Mouse (Mus musculus) adrenal gland (tissue): Measurements from ENCODE around the gene Ssbp2.

Experiments
- intact Hi-C: fragments of 180-260 bp; cut with DNase I; formaldehyde crosslinking; loops from one replicate; pipeline ENCODE4 v1.15.1; 2025
- microRNA-seq, 2 experiments: library from miRNA; unstranded; fragments of <30 nt; microRNA quantifications; one replicate each; pipeline ENCODE4; 2019

The Ssbp2 gene

GRCm38 (mm10) chr13:91719487-91719886, 259.4 kb downstream of the Ssbp2 start:
- intact Hi-C loops = no loop called here

DNA sequence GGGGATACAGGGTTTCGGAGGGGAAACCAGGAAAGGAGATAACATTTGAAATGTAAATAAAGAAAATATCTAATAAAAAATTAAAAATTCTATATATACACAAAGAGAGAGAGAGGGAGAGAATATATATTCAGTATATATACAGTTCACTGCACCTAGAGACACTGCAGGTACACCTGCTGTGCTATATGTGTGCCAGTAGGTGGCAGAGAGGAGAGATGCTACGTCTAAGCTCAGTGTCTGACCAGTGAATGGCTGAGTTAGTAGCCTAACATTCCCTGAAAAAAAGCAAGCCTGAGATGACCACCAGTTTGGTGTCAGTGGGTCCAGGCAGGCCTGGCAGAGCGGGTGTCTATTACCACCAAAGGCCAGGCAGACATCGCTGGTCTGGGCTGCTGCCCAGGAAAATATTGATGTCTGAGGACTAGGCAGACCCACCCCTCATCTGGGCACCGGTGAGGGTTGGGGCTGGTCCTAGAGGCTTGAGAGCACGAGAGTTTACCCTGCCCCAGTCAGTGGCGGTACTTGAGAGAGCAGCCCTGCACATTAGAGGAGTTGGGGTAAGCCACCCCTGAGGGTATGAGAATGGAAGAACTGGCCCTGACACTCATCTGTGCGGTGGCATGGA, 263.1 kb downstream of the Ssbp2 start:
- intact Hi-C loops = no loop called here

DNA sequence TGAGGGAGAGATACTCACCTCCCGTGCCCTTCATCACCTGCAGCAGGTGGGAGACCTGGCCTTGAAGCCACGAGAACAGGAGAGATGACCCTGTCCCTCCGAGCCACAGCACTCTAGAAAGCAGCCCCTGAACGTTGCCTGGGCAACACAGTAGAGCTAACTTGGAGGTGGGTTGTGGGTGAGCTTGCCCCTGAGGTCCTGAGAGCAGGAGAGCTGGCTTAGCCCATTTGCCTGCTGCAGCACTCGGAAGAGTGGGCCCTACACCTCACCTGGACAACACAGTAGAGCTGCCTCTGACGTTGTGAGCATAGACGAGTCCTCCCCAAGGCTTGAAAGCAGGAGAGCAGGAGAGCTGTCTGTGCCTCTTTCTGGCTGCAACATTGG, 263.6 kb downstream of the Ssbp2 start:
- intact Hi-C loops = no loop called here

DNA sequence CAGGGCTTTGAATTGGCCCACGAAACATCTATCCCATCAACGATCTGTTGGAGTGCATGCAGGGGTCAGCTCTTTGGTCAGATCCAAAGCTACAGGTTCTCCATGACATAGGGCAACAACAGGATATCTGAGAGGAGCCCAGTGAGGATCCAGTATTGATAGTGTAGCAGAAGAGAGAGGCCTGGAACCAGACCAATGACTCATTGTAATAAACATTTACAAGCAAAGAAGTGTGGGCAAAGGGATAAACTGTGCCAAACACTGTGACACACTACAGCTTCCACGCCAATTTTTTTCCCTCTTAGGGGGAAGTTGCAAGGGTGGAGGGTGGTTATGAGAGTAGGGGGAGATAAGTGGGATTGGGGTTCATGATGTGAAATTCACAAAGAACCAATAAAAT, 264.1 kb downstream of the Ssbp2 start:
- intact Hi-C loops = no loop called here

GRCm38 (mm10) chr13:91725130-91725529, 265.0 kb downstream of the Ssbp2 start:
- intact Hi-C loops = no loop called here

GRCm38 (mm10) chr13:91727899-91728298, 267.8 kb downstream of the Ssbp2 start:
- intact Hi-C loops = no loop called here

DNA sequence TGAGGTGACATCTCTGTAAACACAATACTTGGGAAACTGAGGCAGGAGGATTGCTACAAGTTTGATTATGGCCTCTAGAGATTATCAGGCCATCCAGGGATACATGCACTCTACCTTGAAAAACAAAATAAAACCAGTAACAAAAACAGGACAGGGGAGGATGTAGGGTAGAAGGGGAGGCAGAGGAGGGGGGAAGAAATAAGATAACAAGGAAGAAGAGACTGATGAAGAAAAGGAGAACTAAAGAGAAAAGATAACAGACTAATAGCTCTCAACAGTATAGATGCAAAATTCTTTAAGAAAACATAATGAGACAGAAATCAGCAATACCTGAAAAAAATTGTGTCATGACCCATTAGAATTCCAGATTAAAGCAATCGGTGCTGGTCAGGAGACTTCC, 277.1 kb downstream of the Ssbp2 start:
- intact Hi-C loops = no loop called here

- intact Hi-C loops = no loop called here
Measured at GRCm38 (mm10) chr13:91740851-91741250, 280.8 kb downstream of the Ssbp2 start.

- intact Hi-C loops = no loop called here
Measured at GRCm38 (mm10) chr13:91741280-91742047, 281.4 kb downstream of the Ssbp2 start, which contains the start of gene Acot12. Acot12 (plus strand) TSS chr13:91741512.

DNA sequence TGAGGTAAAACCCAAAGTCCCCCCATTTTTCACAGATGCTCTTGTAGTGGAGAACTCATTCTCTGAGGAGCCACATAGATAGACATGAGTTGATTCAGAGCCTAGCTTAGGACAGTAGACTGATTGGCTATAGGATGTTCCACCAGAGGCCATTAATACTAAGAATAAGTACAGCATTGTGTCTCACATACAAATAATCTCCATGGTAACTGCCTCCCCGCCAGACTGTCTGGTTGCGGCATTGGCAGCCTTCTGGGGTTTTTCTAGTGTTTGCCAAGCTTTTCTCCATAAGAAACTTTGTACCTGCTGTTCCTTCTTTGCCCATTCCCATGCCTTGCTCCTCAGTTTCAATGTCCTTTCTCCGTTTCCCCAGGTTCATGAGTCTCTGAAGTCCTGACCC, 283.1 kb downstream of the Ssbp2 start:
- intact Hi-C loops = no loop called here

DNA sequence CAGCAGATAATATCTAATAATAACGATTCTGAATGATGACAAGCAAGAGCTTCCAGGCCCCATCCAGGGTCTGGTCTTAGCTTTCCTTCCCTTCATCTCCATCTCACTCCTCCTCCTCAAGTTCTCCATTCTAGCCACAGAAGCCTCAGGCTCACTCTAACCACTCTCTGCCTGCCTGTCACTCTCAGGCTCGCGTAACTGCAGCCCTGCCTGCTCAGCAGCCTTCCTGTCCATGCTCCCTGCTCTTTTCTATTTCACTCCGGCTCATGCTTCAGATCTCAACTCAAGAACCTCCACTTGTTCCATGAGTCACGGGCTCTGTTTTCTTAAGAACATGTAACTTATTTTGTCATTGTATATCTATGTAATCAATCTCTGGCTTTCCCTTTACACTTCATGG, 286.4 kb downstream of the Ssbp2 start:
- intact Hi-C loops = no loop called here

DNA sequence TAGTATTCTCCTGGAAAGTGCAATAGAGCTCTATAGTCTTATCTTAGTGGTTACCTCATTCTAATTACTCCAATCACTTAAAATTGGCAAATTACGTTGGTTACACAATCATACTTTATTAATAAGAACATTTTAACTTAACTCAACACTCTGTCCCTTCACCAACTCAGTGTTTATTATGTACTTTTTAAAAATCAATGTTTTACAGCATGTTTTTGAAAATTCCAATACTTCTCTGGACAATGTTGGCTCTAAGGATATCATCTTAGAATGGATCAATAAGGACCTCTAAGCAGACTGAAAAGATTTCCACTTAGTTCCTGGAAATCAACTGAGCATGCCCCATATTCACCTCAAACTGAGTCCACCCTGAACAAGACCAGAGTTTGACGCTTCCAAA, 288.3 kb downstream of the Ssbp2 start:
- intact Hi-C loops = no loop called here

GRCm38 (mm10) chr13:91749981-91750380, 289.9 kb downstream of the Ssbp2 start:
- intact Hi-C loops = no loop called here

Small RNAs within 50 kb of the gene (microRNA-seq; reads per million reads assigned to microRNA genes)
- gene Gm27656 = 0 reads per million in 2 experiments
